Mouse (Mus musculus) kidney, embryonic 14.5 days (tissue): Measurements from ENCODE around the gene Gpx4. TPM values are rescaled to one million over a fixed set of nuclear protein-coding genes. Genes with fewer than 3 reads are reported as not detected.

ENCODE experiments used
- ATAC-seq: fragments of 200-750 bp; cut with Nextera tagmentation; 2 replicates; pipeline ENCODE4 v1.8.0; 2017; ENCODE audit warnings: moderate number of reproducible peaks, mild to moderate bottlenecking, moderate TSS enrichment, moderate library complexity; ENCODE audit not compliant: low FRiP score, low TSS enrichment
- H3K27ac ChIP-seq: fragments of 300-500 bp; sonication (generic); 2 replicates; pipeline ENCODE4 v1.5.1; 2014; ENCODE audit warnings: low read depth, mild to moderate bottlenecking, low read length, moderate library complexity, mixed read lengths
- H3K27me3 ChIP-seq: fragments of 300-500 bp; sonication (generic); 2 replicates; pipeline ENCODE4 v1.6.1; 2014; ENCODE audit warnings: mild to moderate bottlenecking, low read length; ENCODE audit not compliant: control insufficient read depth, insufficient read depth
- H3K36me3 ChIP-seq: fragments of 300-500 bp; sonication (generic); 2 replicates; pipeline ENCODE4 v1.6.1; 2014; ENCODE audit warnings: low read length, mixed read lengths; ENCODE audit not compliant: control insufficient read depth, insufficient read depth
- H3K4me1 ChIP-seq: fragments of 300-500 bp; sonication (generic); 2 replicates; pipeline ENCODE4 v1.6.1; 2014; ENCODE audit warnings: low read length, mixed read lengths; ENCODE audit not compliant: control insufficient read depth, insufficient read depth
- H3K4me2 ChIP-seq: fragments of 300-500 bp; sonication (generic); replicated peaks from 2 replicates; pipeline ENCODE4 v1.6.1; 2014; ENCODE audit warnings: low read depth, mild to moderate bottlenecking, low read length
- H3K4me3 ChIP-seq: fragments of 300-500 bp; sonication (generic); 2 replicates; pipeline ENCODE4 v1.5.1; 2014; ENCODE audit warnings: mild to moderate bottlenecking, low read length
- H3K9ac ChIP-seq: fragments of 300-500 bp; sonication (generic); 2 replicates; pipeline ENCODE4 v1.6.1; 2014; ENCODE audit warnings: low read depth, mild to moderate bottlenecking, low read length, moderate library complexity
- H3K9me3 ChIP-seq: fragments of 300-500 bp; sonication (generic); 2 replicates; pipeline ENCODE4 v1.6.1; 2016; ENCODE audit warnings: low read length; ENCODE audit not compliant: control insufficient read depth
- WGBS: fragments of 180-500 bp; shearing (Covaris S2); extraction: QIAGEN DNeasy Blood & Tissue Kit; methylation state at CpG from one replicate; pipeline ENCODE4 v1.1.7; 2014; 5-methylcytosine and 5-hydroxymethylcytosine counted together
- polyA plus RNA-seq: library from polyadenylated mRNA; unstranded; fragments of >200 nt; fragmentation: Nextera tagmentation; extraction: Ambion mirVana; gene quantifications from 2 replicates; pipeline ENCODE4 v1.2.1, GENCODE M21; 2014

Gpx4 gene
- polyA plus RNA-seq, 1 experiment from 2014 or later, result 552 TPM

DNA sequence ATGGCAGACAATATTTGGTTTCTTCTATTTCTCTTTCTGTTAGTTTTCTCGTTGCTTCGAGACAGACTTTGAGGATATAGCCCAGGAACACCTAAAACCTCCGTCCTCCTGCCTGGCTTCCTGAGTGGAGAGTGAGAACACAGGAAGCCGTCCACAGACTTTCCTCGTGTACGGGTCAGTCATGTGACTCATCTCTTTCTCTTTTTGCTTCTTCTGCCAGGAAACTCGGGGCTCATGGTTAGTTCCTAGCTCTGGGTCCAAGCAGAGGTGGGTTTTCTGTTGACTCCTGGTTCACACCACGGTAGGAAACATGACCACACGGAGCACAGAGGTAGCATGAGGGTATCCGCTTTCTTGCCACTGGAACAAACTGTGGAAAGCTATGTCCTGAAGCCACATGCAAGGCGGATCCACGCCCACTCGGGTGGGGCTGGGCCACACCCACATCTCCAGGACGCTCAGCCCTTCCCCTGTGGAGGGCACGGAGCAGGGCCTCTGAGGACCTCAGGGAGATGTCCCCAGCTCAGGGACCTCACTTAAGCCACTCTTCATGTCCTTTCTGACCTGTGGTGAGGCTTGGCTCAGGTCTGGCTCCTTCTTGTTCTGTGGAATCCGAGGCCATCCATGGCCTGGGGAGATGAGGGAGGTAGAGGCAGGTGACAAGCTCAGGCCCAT, 33.6 kb downstream of the Gpx4 start:
- Histone ChIP-seq H3K4me1 (peaks cover 6% of the 10 kb centered on the region; the same call in 1 of the 2 replicates), H3K36me3 (peaks cover 43% of the 10 kb centered on the region), H3K27me3 (no peaks in the 10 kb centered on the region), H3K9me3 (no peaks in the 10 kb centered on the region), H3K4me3 (no peak overlapping the region), H3K9ac (peak overlapping the region; percentile 7; the same call in 1 of the 2 replicates), H3K27ac (no peak overlapping the region), H3K4me2 (no peak overlapping the region)
- WGBS, result 84% methylated on average over 16 of the region's 16 CpGs
- ATAC-seq, result no peak

DNA sequence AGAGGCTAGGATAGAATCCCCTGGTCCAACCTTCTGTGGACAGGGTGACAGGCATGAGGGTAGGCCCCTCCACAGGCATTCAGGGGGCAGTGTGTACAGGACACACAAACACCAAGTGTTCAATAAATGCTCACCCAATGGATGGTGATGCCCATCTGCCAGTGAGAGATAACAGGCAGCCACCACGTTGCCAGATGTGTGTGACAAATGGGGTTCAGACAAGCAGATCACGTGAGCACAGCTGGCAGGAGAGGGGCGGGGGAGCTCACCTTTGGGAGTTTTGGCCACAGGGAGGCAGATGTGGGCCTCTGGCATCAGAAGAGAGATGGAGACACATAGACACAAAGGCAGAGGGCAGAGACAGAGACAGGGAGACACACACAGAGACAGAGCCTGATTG, 34.1 kb downstream of the Gpx4 start:
- 84% methylated on average over 3 of the region's 3 CpGs for WGBS
- Histone ChIP-seq H3K4me2 (no peak overlapping the region), H3K9ac (peak overlapping the region; percentile 7; the same call in 1 of the 2 replicates), H3K27me3 (no peaks in the 10 kb centered on the region), H3K27ac (no peak overlapping the region), H3K4me1 (0 out of 2 replicates have a peak, but pooled peaks cover 6% of the 10 kb centered on the region), H3K9me3 (no peaks in the 10 kb centered on the region), H3K36me3 (peaks cover 43% of the 10 kb centered on the region), H3K4me3 (no peak overlapping the region)
- no peak for ATAC-seq

DNA sequence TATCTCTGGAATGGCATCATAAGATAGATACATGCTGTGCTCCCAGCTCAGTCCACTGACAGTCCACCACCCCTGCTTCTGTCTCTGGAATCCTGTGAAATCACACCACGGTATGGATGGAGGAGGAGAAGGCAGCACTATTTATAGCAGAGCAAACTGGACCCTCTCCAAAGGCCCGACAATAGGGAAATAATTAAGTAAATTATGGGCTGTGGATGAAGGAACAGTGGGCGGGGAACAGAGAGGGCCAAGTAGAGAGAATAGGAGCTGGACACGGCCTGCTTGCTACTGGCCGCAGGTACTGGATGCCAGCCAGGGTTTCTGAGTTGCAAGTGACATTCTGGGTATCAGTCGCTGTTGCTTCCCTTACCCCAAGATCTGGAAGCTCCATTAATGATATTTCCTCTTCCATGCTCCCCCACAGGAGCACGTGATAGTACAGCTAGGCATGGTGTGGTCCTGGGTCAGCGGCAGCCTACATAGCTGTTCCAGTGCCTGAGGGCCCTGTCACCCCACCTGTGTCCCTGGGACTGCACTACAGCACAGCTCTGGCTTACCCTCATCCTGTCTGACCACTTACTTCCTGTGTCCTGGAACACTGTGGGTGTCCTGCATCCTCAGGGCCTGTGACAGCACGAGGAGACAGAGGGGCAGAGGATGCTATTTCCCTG, 38.0 kb downstream of the Gpx4 start:
- Histone ChIP-seq H3K4me1 (0 out of 2 replicates have a peak, but pooled peaks cover 6% of the 10 kb centered on the region), H3K27me3 (no peaks in the 10 kb centered on the region), H3K9ac (no peak overlapping the region), H3K4me2 (no peak overlapping the region), H3K27ac (peak overlapping the region; percentile 62), H3K9me3 (no peaks in the 10 kb centered on the region), H3K4me3 (no peak overlapping the region), H3K36me3 (peaks cover 34% of the 10 kb centered on the region)
- ATAC-seq, result peak; percentile 28; the same call in 1 of the 2 replicates
- 68% methylated on average over 9 of the region's 9 CpGs for WGBS

DNA sequence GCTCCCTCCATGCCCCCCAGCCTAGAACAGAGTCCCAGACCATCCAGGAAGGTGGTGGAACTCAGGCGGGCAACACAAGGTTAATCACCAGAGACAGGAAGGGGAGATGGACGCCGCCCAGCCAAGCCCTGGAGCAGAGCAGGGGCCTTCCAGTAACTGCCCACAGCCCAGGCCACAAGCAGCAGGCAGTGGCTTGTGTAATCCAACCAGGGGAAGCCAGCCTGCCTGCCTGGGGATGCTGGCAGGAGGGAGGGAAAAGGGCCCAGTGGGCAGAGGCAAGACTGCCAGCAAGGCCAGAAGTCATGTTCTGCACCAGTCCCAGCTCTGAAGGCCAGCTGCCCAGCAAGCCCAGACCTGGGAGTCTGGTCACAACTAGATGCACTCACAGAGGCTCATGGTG, 39.9 kb downstream of the Gpx4 start:
- no peak overlapping the region for H3K27ac ChIP-seq
- 60% methylated on average over 3 of the region's 3 CpGs for WGBS

DNA sequence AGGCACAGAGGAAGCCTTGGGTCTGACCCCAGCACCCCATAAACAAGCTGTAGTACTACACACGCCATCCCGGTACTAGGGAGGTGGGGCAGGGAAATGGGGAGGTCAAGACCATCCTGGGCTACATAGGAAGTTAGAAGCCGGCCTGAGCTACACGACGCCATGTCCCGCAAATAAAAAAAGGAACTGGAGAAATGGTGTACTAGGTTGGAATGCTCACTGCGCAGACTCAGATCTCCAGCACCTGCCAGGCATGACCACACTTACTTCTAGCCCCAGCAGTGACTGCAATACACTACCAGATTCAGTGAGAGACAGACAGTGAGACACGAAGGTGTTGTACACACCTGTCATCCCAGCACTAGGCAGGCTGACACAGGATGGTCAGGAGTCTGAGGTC, 40.5 kb downstream of the Gpx4 start:
- H3K27ac ChIP-seq, result no peak overlapping the region
- no peaks in the 10 kb centered on the region for H3K9me3 ChIP-seq
- ATAC-seq, result no peak
- no peak overlapping the region for H3K4me3 ChIP-seq
- H3K9ac ChIP-seq, result no peak overlapping the region
- H3K4me1 ChIP-seq, result 0 out of 2 replicates have a peak, but pooled peaks cover 6% of the 10 kb centered on the region
- H3K27me3 ChIP-seq, result no peaks in the 10 kb centered on the region
- no peak overlapping the region for H3K4me2 ChIP-seq
- 88% methylated on average over 8 of the region's 8 CpGs for WGBS
- H3K36me3 ChIP-seq, result peaks cover 15% of the 10 kb centered on the region; the same call in 1 of the 2 replicates

More for the DNA sequence above, 39.9 kb downstream of the Gpx4 start:
- no peak for ATAC-seq
- Histone ChIP-seq H3K4me2 (no peak overlapping the region), H3K27me3 (no peaks in the 10 kb centered on the region), H3K4me3 (no peak overlapping the region), H3K9ac (no peak overlapping the region), H3K9me3 (no peaks in the 10 kb centered on the region), H3K4me1 (0 out of 2 replicates have a peak, but pooled peaks cover 6% of the 10 kb centered on the region), H3K36me3 (peaks cover 21% of the 10 kb centered on the region)

DNA sequence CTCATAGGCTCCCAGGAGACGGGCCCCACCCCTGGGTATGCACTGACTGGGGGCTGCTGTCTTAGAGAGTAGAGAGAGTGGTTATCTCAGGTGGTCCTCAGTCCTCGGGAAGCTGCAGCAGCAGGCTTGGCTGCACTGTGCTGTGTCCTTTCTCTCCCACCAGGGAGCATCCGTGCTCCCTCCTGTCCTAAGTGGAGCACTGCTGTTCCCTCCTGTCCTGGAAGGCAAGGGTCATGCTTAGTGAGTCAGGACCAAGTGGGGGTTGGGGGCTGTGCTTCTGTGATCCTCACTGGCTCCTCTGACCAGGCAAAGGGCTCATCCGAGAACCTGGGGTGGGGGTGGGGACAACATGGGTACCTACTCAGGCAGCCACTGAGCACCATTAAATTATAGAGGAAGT, 42.2 kb downstream of the Gpx4 start:
- H3K27me3 ChIP-seq, result no peaks in the 10 kb centered on the region
- 44% methylated on average over 4 of the region's 4 CpGs for WGBS
- 0 out of 2 replicates have a peak, but pooled peaks cover 6% of the 10 kb centered on the region for H3K4me1 ChIP-seq
- H3K36me3 ChIP-seq, result peaks cover 9% of the 10 kb centered on the region; the same call in 1 of the 2 replicates
- H3K9me3 ChIP-seq, result no peaks in the 10 kb centered on the region
- H3K4me2 ChIP-seq, result no peak overlapping the region
- ATAC-seq, result peak; percentile 28; the same call in 1 of the 2 replicates
- H3K9ac ChIP-seq, result no peak overlapping the region
- H3K27ac ChIP-seq, result no peak overlapping the region
- no peak overlapping the region for H3K4me3 ChIP-seq

DNA sequence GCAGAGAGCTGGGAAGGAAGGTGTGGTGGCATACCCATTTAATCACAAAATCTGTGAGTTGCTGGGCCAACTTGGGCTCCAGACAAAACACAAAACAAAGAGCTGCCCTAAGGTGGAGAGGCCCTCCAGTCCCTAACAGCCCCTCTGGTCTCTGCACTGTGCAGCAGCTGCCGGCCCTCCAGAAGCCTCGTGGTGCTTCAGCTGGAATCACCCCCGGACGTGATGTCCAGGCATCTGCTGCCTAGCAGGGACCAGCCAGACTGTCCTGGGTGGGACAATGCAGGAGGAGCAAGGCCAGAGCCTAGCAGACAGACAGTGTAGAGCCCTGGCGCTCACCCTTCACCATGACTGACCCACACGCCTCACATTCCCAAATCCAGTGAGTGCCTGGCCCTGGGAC, 44.6 kb downstream of the Gpx4 start:
- H3K4me2 ChIP-seq, result no peak overlapping the region
- H3K4me1 ChIP-seq, result 0 out of 2 replicates have a peak, but pooled peaks cover 4% of the 10 kb centered on the region
- H3K36me3 ChIP-seq, result no peaks in the 10 kb centered on the region
- H3K4me3 ChIP-seq, result no peak overlapping the region
- WGBS, result 87% methylated on average over 6 of the region's 6 CpGs
- H3K27me3 ChIP-seq, result no peaks in the 10 kb centered on the region
- no peak overlapping the region for H3K27ac ChIP-seq
- H3K9me3 ChIP-seq, result no peaks in the 10 kb centered on the region
- ATAC-seq, result no peak
- H3K9ac ChIP-seq, result no peak overlapping the region

DNA sequence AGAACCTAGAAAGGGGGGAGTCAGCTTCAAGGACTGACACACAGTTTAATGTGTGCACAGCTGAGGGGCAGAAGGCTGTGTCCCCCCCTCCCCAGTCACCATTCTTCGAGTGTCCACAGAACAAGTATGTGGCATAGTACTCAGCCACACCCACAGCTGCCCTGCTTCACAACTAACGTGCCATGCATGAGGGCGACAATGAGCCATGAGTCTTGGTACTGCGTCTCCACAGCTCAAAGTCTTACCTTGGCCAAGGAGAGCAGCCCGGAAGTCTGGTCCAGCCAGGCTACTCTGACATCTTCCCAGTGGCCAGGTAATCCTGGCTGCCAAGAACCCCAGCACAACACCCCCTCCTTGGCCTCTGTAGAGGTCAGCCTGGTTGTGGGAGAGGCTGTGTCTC, 45.7 kb downstream of the Gpx4 start:
- H3K4me1 ChIP-seq, result peaks cover 13% of the 10 kb centered on the region
- H3K9me3 ChIP-seq, result no peaks in the 10 kb centered on the region
- H3K4me2 ChIP-seq, result no peak overlapping the region
- ATAC-seq, result no peak
- H3K27ac ChIP-seq, result no peak overlapping the region
- no peak overlapping the region for H3K4me3 ChIP-seq
- WGBS, result 70% methylated on average over 5 of the region's 5 CpGs
- no peaks in the 10 kb centered on the region for H3K27me3 ChIP-seq
- H3K36me3 ChIP-seq, result no peaks in the 10 kb centered on the region
- H3K9ac ChIP-seq, result no peak overlapping the region

DNA sequence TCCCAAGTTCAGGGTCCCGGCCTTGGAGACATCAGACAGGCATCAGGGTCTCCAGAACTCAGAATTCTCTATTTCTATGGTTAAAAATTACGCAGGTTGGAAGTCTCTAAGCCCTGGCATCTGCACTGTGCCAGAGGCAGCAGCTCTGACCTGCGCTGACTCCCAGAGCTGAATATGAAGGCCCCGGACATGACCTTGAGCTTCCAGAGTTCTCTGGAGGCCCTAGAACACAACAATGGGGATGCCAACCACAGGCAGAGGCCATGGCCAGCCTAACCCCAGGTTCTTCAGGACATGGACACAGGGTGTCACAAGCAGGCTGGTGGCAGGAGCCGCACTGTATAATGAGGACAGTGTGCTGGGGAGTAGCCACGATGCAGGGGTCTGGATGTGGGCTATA, 47.1 kb downstream of the Gpx4 start:
- 88% methylated on average over 6 of the region's 6 CpGs for WGBS
- H3K4me3 ChIP-seq, result no peak overlapping the region
- no peaks in the 10 kb centered on the region for H3K36me3 ChIP-seq
- H3K4me1 ChIP-seq, result peaks cover 14% of the 10 kb centered on the region
- H3K27ac ChIP-seq, result no peak overlapping the region
- H3K27me3 ChIP-seq, result no peaks in the 10 kb centered on the region
- H3K9me3 ChIP-seq, result no peaks in the 10 kb centered on the region
- no peak for ATAC-seq
- no peak overlapping the region for H3K9ac ChIP-seq
- no peak overlapping the region for H3K4me2 ChIP-seq
